Mouse (Mus musculus) erythroid progenitor cell, adult 5-6 weeks (primary cell): Measurements from ENCODE around the gene Cyp19a1. TPM values are rescaled to one million over a fixed set of nuclear protein-coding genes. Genes with fewer than 3 reads are reported as not detected.

Experiments used
- ATAC-seq: replicated peaks from 2 replicates; pipeline ENCODE4 v1.8.0; 2016; ENCODE audit warnings: moderate number of reproducible peaks, mild to moderate bottlenecking, moderate TSS enrichment, inconsistent platforms; ENCODE audit not compliant: poor library complexity, low FRiP score, severe bottlenecking
- total RNA-seq, 2 experiments: library from RNA; stranded (forward) in 1 of 2; stranded (reverse) in 1 of 2; fragments of 150-400 nt in 1 of 2; fragments of 186-747, 209-891 nt in 1 of 2; gene quantifications; 2 replicates each; pipeline versions ENCODE4 v1.2.3 to v1.2.4; 2015 to 2017; ENCODE audit warnings: low replicate concordance in 2 of 2

Cyp19a1 gene
- total RNA-seq (2015; ENCODE audit: low replicate concordance) (not detected in 2 replicates), total RNA-seq (2017; ENCODE audit: low replicate concordance) (not detected in 2 replicates)

GRCm38 (mm10) chr9:54268010-54268409 is at the start of gene Cyp19a1:
Cyp19a1 (minus strand) TSS chr9:54268110.
- ATAC-seq = no peak

DNA sequence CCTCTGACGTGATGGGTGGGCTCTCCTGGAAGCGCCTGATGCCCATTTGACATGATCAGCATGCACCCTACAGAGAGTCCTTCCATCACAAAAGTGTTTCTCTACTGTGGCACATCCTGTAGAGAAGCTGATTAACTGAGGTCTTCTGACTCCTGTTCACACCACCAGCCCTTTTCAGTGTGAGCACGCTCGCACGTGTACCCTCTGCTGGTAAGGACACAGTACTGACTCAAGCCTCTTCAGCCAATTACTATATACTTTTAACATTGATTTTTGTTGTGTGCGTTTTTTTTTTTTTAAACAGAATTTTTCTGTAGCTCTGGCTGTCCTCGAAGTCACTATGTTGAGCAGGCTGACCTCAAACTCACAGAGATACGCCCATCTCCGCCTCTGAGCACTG is 48.5 kb upstream of the Cyp19a1 start:
- no peak for ATAC-seq

DNA sequence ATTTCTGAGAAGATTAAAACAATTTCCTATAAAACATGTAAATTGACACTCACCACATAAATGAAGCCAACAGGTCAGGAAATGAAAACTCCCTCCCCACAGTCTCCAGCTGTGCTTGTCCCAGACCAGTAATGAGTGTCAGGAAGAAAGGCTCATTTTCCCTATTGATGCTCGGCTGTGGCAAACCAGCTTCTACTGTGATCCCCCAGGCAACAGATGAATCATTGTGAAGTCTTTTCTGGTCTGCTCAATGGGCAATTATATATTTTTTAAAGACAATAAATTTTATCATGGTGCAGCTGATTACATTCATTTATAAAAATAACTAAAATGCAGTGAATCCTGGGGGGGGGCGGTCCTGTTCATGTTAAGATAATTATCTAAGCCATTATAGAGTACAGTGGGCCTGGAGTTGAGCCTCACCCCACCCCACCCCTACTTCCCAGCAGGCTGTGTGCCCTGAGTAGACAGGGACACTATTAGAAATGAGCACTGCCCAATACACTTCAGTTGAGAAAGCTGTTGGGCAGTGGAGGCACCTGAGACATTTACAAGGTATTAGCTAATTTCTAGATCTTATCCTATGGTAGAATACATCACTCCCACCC is 40.9 kb upstream of the Cyp19a1 start:
- no peak for ATAC-seq

DNA sequence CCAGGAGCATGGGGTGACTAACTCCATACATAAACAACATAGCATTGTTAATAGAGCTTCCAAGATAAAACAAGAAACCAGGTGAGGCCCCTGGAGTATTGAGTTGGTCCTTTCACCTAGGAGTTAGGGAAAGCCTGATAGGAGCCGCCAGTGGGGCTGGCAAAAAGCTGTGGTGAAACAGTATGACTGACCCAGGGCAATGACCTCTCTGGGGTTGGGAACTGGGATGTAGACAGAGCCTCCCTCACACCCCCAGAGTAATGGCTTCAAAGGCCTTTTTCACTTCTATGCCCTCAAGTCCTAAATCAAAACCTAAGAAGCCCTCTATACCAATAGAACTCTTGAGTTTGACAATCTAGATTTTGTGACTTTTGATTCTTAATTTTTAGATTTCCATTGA is 40.3 kb upstream of the Cyp19a1 start:
- ATAC-seq = no peak

DNA sequence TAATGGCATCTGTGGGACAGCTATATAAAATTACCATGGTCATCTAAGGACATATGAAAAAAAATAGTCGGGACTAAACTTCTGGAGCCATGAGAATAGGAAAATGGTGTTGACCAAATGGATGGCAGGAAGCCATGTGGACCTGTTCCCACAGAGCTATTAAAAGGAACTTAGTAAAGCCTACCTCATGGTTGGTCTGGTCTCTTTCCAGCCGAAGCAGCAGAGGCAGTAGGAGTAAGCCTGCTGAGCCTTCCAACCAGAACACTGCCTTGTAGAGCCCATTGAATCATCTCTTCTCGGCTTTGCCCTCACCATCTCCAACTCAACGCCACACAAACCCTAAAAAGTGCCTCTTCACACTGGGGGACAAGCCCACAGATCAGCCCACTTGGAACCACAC is 33.3 kb upstream of the Cyp19a1 start:
- no peak for ATAC-seq

- ATAC-seq = no peak
These were observed 31.9 kb upstream of the Cyp19a1 start for GRCm38 (mm10) chr9:54299792-54300191.

DNA sequence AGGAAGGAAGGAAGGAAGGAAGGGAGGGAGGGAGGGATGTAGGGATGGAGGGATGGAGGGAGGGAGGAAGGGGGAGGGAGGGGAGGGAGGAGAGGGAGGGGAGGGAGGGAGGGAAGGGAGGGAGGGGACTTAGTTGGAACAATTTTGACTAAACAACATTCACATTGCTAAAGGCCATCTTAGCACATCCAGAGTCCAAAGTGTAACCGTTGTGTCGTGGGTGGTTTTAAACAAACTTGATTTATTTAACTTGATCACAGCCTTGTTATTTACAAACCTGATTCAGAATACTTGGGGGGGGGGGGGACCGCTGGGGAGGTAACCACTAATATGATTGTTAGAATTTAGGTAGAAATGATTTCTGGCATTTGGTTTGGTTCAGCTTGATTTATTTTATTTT is 31.5 kb upstream of the Cyp19a1 start:
- ATAC-seq = no peak

DNA sequence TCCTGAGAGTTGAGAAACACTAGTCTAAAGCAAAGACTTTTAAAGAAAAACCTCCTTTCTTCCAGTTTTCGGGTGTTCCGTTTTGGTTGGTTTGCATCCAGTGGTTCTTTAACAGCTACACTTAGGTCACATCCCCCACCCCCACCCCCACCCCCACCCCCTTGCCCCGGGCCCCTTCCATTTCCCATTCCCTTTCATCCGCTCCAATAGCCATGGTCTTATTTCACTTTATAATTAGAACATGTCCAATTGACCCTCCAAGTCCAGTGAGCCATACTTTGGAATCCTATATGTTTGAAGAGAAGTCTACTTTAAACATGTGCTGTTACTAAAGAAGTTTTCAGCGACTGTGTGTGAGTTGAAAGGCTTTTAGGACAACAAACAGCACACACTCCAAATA is 19.9 kb upstream of the Cyp19a1 start:
- no peak for ATAC-seq

GRCm38 (mm10) chr9:54286331-54286987 is 18.5 kb upstream of the Cyp19a1 start, which contains the start of gene Gldn:
Gldn (plus strand) TSS chr9:54286486.
- ATAC-seq = no peak

GRCm38 (mm10) chr9:54279046-54279589 is 11.2 kb upstream of the Cyp19a1 start:
- no peak for ATAC-seq

GRCm38 (mm10) chr9:54275283-54275682 is 7.4 kb upstream of the Cyp19a1 start:
- ATAC-seq = no peak

- ATAC-seq = no peak
These were observed 3.0 kb upstream of the Cyp19a1 start for GRCm38 (mm10) chr9:54270889-54271288.

DNA sequence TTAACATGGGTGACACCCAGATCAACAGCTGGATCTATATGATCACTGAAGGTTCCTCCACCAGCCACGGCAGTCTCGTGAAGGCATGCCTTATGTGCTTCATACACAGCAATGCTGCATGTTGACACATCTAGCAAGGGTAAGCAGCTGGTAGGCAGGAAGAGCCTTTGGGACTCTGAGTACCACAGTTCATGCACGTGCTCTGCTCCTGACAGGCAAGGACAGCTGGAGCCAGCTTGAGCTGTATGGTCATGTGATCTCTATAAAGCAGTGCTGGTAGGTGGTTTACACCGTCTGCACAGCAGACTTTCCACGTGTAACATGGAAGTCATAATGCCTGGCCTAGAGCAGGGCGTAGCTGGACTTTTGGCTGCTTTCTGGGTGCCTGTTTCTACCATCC is 2.1 kb upstream of the Cyp19a1 start:
- ATAC-seq = no peak

DNA sequence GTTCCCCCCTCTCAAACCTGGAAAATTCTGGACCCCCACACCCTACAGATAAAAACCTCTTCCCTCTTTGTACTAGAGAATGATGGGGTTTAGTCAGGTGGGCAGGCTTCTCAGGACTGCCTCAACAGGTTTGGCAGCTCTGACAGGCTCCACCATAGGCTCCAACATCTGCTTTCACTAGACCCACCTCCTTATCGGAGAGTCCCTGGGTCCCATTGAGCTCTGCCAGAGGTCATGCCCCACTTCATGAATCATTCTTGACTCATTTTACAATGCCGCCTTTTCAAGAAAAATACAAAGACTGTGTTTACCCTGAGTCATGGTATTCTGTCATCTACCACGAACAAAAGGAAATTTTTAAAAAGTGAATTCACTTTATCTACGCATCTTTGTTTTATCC is 3.2 kb downstream of the Cyp19a1 start:
- no peak for ATAC-seq

GRCm38 (mm10) chr9:54244869-54245665 is 22.8 kb downstream of the Cyp19a1 start:
- ATAC-seq = no peak

DNA sequence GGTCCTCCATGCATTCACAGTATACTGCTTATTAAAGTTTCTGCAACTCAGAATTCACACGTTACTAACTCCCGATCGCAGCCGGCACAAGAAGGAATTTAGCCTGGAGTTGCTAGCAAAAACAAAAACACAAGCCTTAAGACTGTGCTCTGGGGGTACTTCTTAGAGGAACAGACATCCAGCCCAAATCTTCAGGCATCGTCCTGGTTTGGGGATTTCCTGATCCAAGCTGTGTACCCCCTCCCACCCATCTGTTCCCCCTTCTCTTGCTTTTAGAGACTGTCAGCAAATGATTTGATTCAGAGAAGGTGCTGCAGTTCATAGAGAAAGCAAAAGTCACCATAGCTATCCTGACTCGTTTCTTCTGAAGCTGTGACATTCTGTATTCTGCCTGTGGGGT is 40.3 kb downstream of the Cyp19a1 start:
- ATAC-seq = no peak

GRCm38 (mm10) chr9:54216511-54216910 is 51.4 kb downstream of the Cyp19a1 start:
- no peak for ATAC-seq

- ATAC-seq = no peak
These were observed 53.0 kb downstream of the Cyp19a1 start for GRCm38 (mm10) chr9:54214881-54215280.

GRCm38 (mm10) chr9:54194790-54195189 is 73.1 kb downstream of the Cyp19a1 start:
- ATAC-seq = no peak

- ATAC-seq = no peak
These were observed 76.5 kb downstream of the Cyp19a1 start for GRCm38 (mm10) chr9:54191435-54191834.

- no peak for ATAC-seq
These were observed 85.4 kb downstream of the Cyp19a1 start for GRCm38 (mm10) chr9:54182484-54182883.
